Mouse (Mus musculus) adrenal gland, postnatal 10 days (tissue): Measurements from ENCODE around the gene Rbmy. TPM values are rescaled to one million over a fixed set of nuclear protein-coding genes. Genes with fewer than 3 reads are reported as not detected.
"Not testable (repeated sequence)": the region's sequence is repeated elsewhere in the genome, so short reads cannot be mapped to it uniquely, and the experiment has no call there.

Experiments used
- DNase-seq: peaks from one replicate; pipeline ENCODE4 v3.0.0; 2021; ENCODE audit warnings: mixed read lengths
- long read RNA-seq, 2 experiments: library from polyadenylated mRNA; stranded (forward); transcript quantifications; one replicate each; pipeline ENCODE4 v2.0.0; 2021
- total RNA-seq, 2 experiments: library from RNA; stranded (reverse); gene quantifications; 2 replicates each; pipeline ENCODE4 v1.2.3; 2021

Gene Rbmy
- total RNA-seq = not detected
- long read RNA-seq, experiment 1 = 0 reads
- long read RNA-seq, experiment 2 = 0 reads

GRCm38 (mm10) chrY:2830380-2830779, at the start of gene Rbmy, which contains the start of gene Gm10256:
Rbmy (plus strand) TSS chrY:2830680.
Gm10256 (plus strand) TSS chrY:2830699.
- DNase-seq = not testable (repeated sequence)

- DNase-seq = not testable (repeated sequence)
Observed at GRCm38 (mm10) chrY:2796105-2796504, 34.4 kb upstream of the Rbmy start, which contains the start of gene Gm4064. Gm4064 (minus strand) TSS chrY:2796205.

Other genes starting within 250 kb of the Rbmy start
- gene H2al2c, start 231.6 kb upstream of the Rbmy start, total RNA-seq = not detected
- not detected for gene Sry, start 167.0 kb upstream of the Rbmy start, total RNA-seq
- not detected for gene H2al2b, start 110.0 kb upstream of the Rbmy start, total RNA-seq
- not detected for gene Gm4064, start 34.5 kb upstream of the Rbmy start, total RNA-seq
- not detected for gene Gm10256, start within 50 bp of the Rbmy start, total RNA-seq
- not detected for gene Gm10352, start 70.3 kb downstream of the Rbmy start, total RNA-seq
- not detected for gene Gm29289, start 101.9 kb downstream of the Rbmy start, total RNA-seq